Mouse (Mus musculus) kidney, adult 2 months (tissue): ENCODE results near the gene Defb20.

ENCODE experiments used
- CTCF ChIP-seq: fragments of 200-500 bp; conservative IDR thresholded peaks from 2 replicates; pipeline ENCODE4 v1.5.1; 2011; ENCODE audit warnings: low read depth, mild to moderate bottlenecking, control low read depth, low read length, moderate library complexity, mixed read lengths; ENCODE audit not compliant: insufficient read depth, insufficient read length
- POLR2A ChIP-seq: fragments of 200-500 bp; IDR thresholded peaks from one replicate; pipeline ENCODE4 v1.6.1; 2011; ENCODE audit warnings: low read depth, low read length, control low read depth

GRCm38 (mm10) chr2:152439833-152440232, 37.0 kb upstream of the Defb20 start:
- TF ChIP-seq CTCF, result no peak
- no peak for TF ChIP-seq POLR2A
